Mouse (Mus musculus) olfactory bulb, adult 2 months (tissue): ENCODE results near the gene Spon1. TPM values are rescaled to one million over a fixed set of nuclear protein-coding genes. Genes with fewer than 3 reads are reported as not detected.

Experiments used
- H3K27ac ChIP-seq: fragments of 200-500 bp; 2 replicates; pipeline ENCODE4 v1.5.1; 2012; ENCODE audit warnings: low read depth, low read length; ENCODE audit not compliant: insufficient read depth
- H3K4me1 ChIP-seq: fragments of 200-500 bp; 2 replicates; pipeline ENCODE4 v1.6.1; 2012; ENCODE audit warnings: low read length; ENCODE audit not compliant: control insufficient read depth, insufficient read depth
- H3K4me3 ChIP-seq: fragments of 200-500 bp; 2 replicates; pipeline ENCODE4 v1.5.1; 2012; ENCODE audit warnings: mild to moderate bottlenecking, low read depth, low read length, moderate library complexity; ENCODE audit not compliant: insufficient read depth
- CTCF ChIP-seq: fragments of 200-500 bp; IDR thresholded peaks from 2 replicates; pipeline ENCODE4 v1.5.1; 2012; ENCODE audit warnings: low read depth, mild to moderate bottlenecking, low read length, moderate library complexity; ENCODE audit not compliant: insufficient read depth
- POLR2A ChIP-seq: fragments of 200-500 bp; IDR thresholded peaks from 2 replicates; pipeline ENCODE4 v1.6.1; 2012; ENCODE audit warnings: mild to moderate bottlenecking, low read depth, low read length, moderate library complexity; ENCODE audit not compliant: insufficient read depth
- WGBS: fragments of 180-500 bp; shearing (Covaris S2); methylation state at CpG from one replicate; pipeline ENCODE4 v1.1.7; 2018; 5-methylcytosine and 5-hydroxymethylcytosine counted together
- polyA plus RNA-seq: library from polyadenylated mRNA; stranded (reverse); fragments of >200 nt; gene quantifications from 2 replicates; pipeline ENCODE4 v1.2.4, GENCODE M21; 2012; ENCODE audit warnings: low replicate concordance; ENCODE audit not compliant: missing spikeins, insufficient read depth, insufficient read length

Spon1 gene
- polyA plus RNA-seq, 1 experiment = not detected

DNA sequence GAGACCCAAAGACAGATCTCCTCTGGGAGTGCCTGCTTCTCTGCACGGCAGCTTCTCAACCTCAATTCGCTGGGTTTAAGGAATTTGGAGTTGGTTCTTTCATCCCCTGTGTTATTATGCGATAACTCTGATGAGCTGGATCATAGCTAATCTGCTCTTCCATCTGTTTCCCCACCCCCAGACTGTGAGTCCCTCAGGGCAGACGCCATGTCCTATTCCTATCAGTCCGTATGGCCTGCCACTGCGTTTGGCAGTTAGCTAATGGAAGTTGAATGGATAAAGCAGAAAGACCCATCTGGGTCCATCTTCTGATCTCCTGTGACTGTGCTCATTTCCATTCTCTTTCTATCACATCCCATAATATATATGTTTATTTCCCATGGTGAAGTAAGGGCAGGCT lies 158.8 kb downstream of the Spon1 start:
- Histone ChIP-seq H3K4me3 (no peak overlapping the region), H3K4me1 (no peaks in the 10 kb centered on the region), H3K27ac (no peak overlapping the region)
- TF ChIP-seq POLR2A (no peak), CTCF (no peak)
- WGBS = 91% methylated on average over 6 of the region's 6 CpGs

DNA sequence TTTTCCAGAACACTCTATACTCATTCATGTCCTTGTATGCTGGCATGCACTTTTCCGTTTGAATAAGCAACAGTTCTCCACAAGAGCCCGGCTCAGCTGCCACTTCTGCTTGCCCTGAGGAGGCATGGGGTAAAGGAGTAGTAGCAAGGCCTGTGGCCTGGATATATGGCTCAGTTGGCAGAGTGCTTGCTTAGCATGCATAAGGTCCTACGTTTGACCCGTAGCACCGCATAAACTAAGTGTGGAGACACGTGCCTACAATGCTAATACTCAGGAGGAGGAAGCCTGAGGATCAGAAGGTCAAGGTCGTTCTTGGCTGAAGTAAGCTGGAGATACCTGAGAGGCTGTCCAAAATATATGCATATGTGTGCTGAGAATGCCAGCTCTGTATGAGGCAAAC lies 185.1 kb downstream of the Spon1 start:
- no peak overlapping the region for H3K27ac ChIP-seq
- H3K4me3 ChIP-seq = no peak overlapping the region
- H3K4me1 ChIP-seq = no peaks in the 10 kb centered on the region
- no peak for TF ChIP-seq CTCF
- TF ChIP-seq POLR2A = no peak
- WGBS = 85% methylated on average over 7 of the region's 7 CpGs

DNA sequence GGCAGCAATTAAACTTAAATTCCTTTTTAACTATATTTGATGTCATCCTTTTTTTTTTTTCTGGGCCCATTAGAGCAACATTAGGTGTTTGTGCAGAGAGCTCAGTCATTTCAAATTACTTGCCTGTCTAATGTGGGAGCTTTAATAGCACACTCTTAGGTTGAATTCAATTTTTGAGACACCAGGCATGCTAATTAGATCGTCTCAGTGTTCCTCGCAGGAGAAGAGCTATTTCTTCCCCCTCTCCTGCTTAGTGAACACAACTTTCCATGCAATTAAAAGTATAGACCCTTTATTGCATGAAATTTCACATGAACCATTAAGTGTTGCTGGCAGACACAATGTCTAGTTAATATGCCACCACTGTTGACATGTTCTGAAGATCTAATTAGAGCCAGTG lies 189.6 kb downstream of the Spon1 start:
- H3K4me1 ChIP-seq = peaks cover 3% of the 10 kb centered on the region; the same call in 1 of the 2 replicates
- TF ChIP-seq CTCF = no peak
- no peak for TF ChIP-seq POLR2A
- H3K27ac ChIP-seq = no peak overlapping the region
- 23% methylated on average over 2 of the region's 2 CpGs for WGBS
- H3K4me3 ChIP-seq = no peak overlapping the region

DNA sequence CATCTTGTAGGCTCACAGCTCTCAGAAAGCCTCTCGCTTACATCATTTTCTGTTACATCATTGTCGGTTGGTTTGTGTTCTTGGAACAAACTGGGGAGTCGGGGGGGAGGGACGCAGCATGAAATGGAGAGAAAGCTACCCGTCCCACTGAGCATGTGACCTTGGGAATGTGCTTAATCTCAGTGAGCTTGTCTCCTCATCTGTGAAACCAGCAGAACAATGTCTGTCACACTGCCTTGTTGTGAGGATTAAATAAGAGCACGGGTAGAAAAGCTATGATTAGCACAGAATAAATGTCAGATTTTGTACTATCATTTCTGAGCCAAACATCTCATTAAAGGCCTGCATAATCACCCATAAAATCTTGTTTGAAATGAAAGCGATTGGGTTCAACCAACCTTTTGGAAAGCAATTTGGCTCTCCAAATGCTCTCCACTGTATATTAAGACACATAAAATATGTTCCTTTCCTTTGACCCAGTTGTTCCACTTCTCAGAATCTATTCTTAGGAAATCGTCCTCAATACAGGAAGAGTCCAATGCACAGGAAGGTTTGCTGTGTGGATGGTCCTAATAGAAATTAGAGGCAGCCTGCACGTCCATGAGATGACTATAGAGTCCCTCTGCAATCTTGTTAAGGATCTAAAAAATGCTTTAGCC lies 195.2 kb downstream of the Spon1 start:
- no peak for TF ChIP-seq CTCF
- TF ChIP-seq POLR2A = no peak
- no peak overlapping the region for H3K27ac ChIP-seq
- no peak overlapping the region for H3K4me3 ChIP-seq
- peaks cover 6% of the 10 kb centered on the region for H3K4me1 ChIP-seq
- WGBS = 53% methylated on average over 9 of the region's 9 CpGs

DNA sequence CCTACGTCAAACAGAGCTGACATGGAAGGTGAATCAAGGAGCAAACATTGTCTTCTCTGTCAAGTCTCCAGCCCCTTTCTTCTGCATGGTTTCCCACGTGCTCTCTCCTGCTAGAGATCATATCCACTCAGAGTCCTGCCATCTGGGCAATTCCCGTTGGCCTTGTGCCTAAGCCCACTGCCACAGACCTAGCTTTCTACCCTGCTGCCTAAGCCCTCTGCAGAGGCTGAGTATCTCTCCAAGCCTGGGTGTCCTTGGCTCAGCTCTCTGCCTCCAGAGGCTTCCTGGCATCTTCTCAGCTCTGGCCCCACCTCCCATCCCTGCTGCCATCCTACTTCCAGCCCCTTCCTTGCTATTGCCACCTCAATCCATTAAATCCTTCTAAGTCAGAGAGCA lies 195.7 kb downstream of the Spon1 start:
- Histone ChIP-seq H3K4me3 (no peak overlapping the region), H3K4me1 (peaks cover 6% of the 10 kb centered on the region), H3K27ac (no peak overlapping the region)
- no peak for TF ChIP-seq POLR2A
- no peak for TF ChIP-seq CTCF
- WGBS = 63% methylated on average over 3 of the region's 3 CpGs

DNA sequence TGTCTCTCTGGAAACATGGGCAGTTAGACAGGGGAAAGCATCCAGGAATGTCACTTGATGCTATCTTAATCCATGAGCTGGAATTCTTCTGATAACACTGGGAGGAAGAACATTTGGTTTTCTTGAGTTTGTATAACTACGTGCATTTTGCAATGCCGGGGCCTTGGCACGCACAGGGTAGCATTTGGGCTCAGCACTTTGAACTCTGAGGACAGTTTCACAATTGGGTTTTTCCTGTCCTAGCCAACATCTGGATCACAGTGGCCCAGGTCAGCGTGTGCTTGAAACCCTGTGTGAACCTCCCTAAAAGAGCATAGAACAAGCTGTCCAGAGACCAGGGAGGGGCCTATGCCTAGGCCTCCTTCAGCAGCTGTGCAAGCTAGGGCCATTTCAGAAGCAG lies 196.3 kb downstream of the Spon1 start:
- H3K4me3 ChIP-seq = no peak overlapping the region
- H3K4me1 ChIP-seq = peaks cover 6% of the 10 kb centered on the region
- no peak overlapping the region for H3K27ac ChIP-seq
- WGBS = 93% methylated on average over 4 of the region's 4 CpGs
- TF ChIP-seq CTCF (no peak), POLR2A (no peak)

DNA sequence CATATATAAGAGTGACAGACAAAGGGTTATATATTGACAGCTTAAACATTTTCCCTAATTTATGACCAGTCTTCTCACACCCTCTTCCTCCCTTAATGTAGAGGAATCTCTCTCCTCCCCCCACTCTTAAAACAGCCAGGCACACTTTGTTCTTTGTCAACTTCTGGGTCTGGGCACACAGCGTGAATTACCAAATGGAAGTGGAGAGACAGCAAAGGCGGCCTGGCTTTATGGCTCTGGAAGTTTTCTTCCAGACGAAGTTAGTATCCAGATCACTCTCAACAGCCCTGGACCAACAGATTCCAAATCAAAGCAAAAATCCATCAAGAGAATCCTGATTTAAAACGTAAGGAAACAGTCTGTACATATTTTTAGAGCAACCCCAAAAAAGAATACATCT lies 198.0 kb downstream of the Spon1 start:
- TF ChIP-seq POLR2A = no peak
- no peak for TF ChIP-seq CTCF
- no peak overlapping the region for H3K27ac ChIP-seq
- H3K4me1 ChIP-seq = peaks cover 3% of the 10 kb centered on the region
- H3K4me3 ChIP-seq = no peak overlapping the region
- 75% methylated on average over 4 of the region's 4 CpGs for WGBS

DNA sequence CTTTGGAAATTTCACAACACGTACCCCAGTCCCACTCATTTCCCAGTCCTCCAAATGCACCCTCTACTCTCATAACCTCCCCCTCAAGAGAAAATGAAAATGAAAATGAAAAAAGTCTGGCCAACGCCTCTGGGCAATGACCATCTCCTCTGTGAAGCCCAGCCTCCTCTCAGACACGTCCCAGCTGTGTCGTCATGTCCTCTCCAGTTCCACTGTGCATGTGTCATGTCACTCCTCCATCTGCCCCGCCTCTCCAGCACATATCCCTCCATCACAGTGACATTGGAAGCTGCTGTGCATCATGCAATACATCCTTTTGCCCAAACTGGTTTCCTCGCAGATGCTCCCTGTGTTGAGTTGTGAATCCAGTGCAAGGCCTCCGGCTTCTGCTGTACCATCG lies 199.8 kb downstream of the Spon1 start:
- 93% methylated on average over 8 of the region's 8 CpGs for WGBS
- no peak overlapping the region for H3K4me3 ChIP-seq
- H3K27ac ChIP-seq = no peak overlapping the region
- TF ChIP-seq CTCF (no peak), POLR2A (no peak)
- peaks cover 3% of the 10 kb centered on the region for H3K4me1 ChIP-seq

DNA sequence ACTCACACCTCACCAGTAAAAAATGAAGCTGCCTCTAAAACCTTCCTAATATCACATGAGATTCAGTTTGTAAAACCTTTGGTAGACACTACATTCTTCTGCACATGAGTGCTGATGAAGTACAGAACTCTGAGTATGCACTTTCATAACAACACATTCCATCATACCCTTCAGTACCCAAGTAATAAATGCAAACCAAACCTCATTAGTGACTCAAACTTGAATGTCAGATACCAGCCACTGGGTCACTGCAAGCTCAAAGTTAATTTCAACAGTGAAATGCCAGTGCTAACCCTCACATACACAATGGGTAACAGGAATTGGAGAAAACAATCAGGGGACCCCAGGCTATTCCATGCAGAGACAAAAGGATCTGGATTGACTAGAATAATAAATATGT lies 203.4 kb downstream of the Spon1 start:
- TF ChIP-seq POLR2A = no peak
- no peak for TF ChIP-seq CTCF
- Histone ChIP-seq H3K4me3 (no peak overlapping the region), H3K4me1 (no peaks in the 10 kb centered on the region), H3K27ac (no peak overlapping the region)

DNA sequence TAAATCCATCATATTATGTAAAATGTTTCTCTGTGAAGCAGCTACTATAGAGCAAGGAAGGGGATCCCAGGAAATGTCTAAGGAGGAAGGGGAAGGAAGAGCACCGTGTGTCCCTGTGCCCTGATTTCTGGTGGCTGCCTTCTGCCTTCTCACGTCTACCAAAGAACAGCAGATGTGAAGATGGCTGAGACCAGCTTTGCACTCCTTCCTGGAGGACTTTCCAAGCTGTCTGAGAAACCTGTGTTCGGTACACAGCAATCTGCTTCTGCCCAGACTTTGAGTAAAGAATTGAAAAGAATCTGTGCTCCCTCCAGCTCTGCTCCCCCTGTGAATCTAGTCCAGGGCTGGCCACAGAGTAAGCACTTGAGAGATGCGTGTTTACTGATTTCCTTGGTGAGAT lies 206.7 kb downstream of the Spon1 start:
- WGBS = 89% methylated on average over 4 of the region's 4 CpGs
- no peak overlapping the region for H3K4me3 ChIP-seq

More for the DNA sequence above, 206.7 kb downstream of the Spon1 start:
- TF ChIP-seq POLR2A (no peak), CTCF (no peak)
- Histone ChIP-seq H3K27ac (no peak overlapping the region), H3K4me1 (no peaks in the 10 kb centered on the region)
